Mouse (Mus musculus): Measurements from ENCODE around the gene Cox6b2. TPM values are rescaled to one million over a fixed set of nuclear protein-coding genes. Genes with fewer than 3 reads are reported as not detected.

The Cox6b2 gene
- polyA plus RNA-seq, 1 experiment: 319 TPM

- Histone ChIP-seq H3K27me3 (ENCODE audit: control insufficient read depth, insufficient read depth, low read length, poor library complexity, severe bottlenecking) (no peaks in the 10 kb centered on the region), H3K9ac (ENCODE audit: low read depth, poor library complexity, severe bottlenecking) (peak overlapping the region; percentile 91; the same call in 1 of the 2 replicates), H3K4me3 (ENCODE audit: low read depth, low read length) (no peak overlapping the region), H3K9me3 (replicated peaks; ENCODE audit: control insufficient read depth, insufficient read depth, low read length, poor library complexity, severe bottlenecking) (no peaks in the 10 kb centered on the region), H3K36me3 (ENCODE audit: control insufficient read depth, insufficient read depth, low read length, poor library complexity, severe bottlenecking) (peaks cover 16% of the 10 kb centered on the region), H3K27ac (ENCODE audit: insufficient read depth, low read length) (peak overlapping the region; percentile 36; the same call in 1 of the 2 replicates), H3K4me1 (ENCODE audit: control insufficient read depth, insufficient read depth, low read length) (no peaks in the 10 kb centered on the region)
- no peak for TF ChIP-seq EP300 (IDR thresholded peaks at IDR 0.05; ENCODE audit: insufficient read depth, low read depth, low read length)
- no peak for TF ChIP-seq POLR2A (IDR thresholded peaks at IDR 0.05; ENCODE audit: insufficient read depth, low read length)
- TF ChIP-seq CTCF (IDR thresholded peaks at IDR 0.05; ENCODE audit: low read depth, low read length): no peak
Observed at GRCm38 (mm10) chr7:4741672-4742481, 11.0 kb downstream of the Cox6b2 start.

- Histone ChIP-seq H3K9me3 (replicated peaks; ENCODE audit: control insufficient read depth, insufficient read depth, low read length, poor library complexity, severe bottlenecking) (no peaks in the 10 kb centered on the region), H3K9ac (ENCODE audit: low read depth, poor library complexity, severe bottlenecking) (peak overlapping the region; percentile 91), H3K4me3 (ENCODE audit: low read depth, low read length) (peak overlapping the region; percentile 98), H3K27me3 (ENCODE audit: control insufficient read depth, insufficient read depth, low read length, poor library complexity, severe bottlenecking) (no peaks in the 10 kb centered on the region), H3K4me1 (ENCODE audit: control insufficient read depth, insufficient read depth, low read length) (no peaks in the 10 kb centered on the region), H3K36me3 (ENCODE audit: control insufficient read depth, insufficient read depth, low read length, poor library complexity, severe bottlenecking) (peaks cover 16% of the 10 kb centered on the region), H3K27ac (ENCODE audit: insufficient read depth, low read length) (peak overlapping the region; percentile 59; the same call in 1 of the 2 replicates)
- no peak for TF ChIP-seq CTCF (IDR thresholded peaks at IDR 0.05; ENCODE audit: low read depth, low read length)
- TF ChIP-seq EP300 (IDR thresholded peaks at IDR 0.05; ENCODE audit: insufficient read depth, low read depth, low read length): 0 out of 2 replicates have a peak, but pooled peaks have one; percentile 21
- no peak for TF ChIP-seq POLR2A (IDR thresholded peaks at IDR 0.05; ENCODE audit: insufficient read depth, low read length)
Observed at GRCm38 (mm10) chr7:4741151-4741550, 11.7 kb downstream of the Cox6b2 start.

- peak overlapping the region; percentile 59 for H3K27ac ChIP-seq (ENCODE audit: insufficient read depth, low read length)
- H3K9ac ChIP-seq (ENCODE audit: low read depth, poor library complexity, severe bottlenecking): peak overlapping the region; percentile 91
- no peaks in the 10 kb centered on the region for H3K27me3 ChIP-seq (ENCODE audit: control insufficient read depth, insufficient read depth, low read length, poor library complexity, severe bottlenecking)
- no peaks in the 10 kb centered on the region for H3K9me3 ChIP-seq (replicated peaks; ENCODE audit: control insufficient read depth, insufficient read depth, low read length, poor library complexity, severe bottlenecking)
- H3K4me1 ChIP-seq (ENCODE audit: control insufficient read depth, insufficient read depth, low read length): no peaks in the 10 kb centered on the region
- H3K4me3 ChIP-seq (ENCODE audit: low read depth, low read length): peak overlapping the region; percentile 98
- peaks cover 16% of the 10 kb centered on the region for H3K36me3 ChIP-seq (ENCODE audit: control insufficient read depth, insufficient read depth, low read length, poor library complexity, severe bottlenecking)
- no peak for TF ChIP-seq EP300 (IDR thresholded peaks at IDR 0.05; ENCODE audit: insufficient read depth, low read depth, low read length)
- no peak for TF ChIP-seq POLR2A (IDR thresholded peaks at IDR 0.05; ENCODE audit: insufficient read depth, low read length)
- no peak for TF ChIP-seq CTCF (IDR thresholded peaks at IDR 0.05; ENCODE audit: low read depth, low read length)
Observed at GRCm38 (mm10) chr7:4740309-4740727, 12.6 kb downstream of the Cox6b2 start.

- H3K4me3 ChIP-seq (ENCODE audit: low read depth, low read length): peak within 1 kb of the TSS; percentile 98
- no peaks in the 10 kb centered on the region for H3K9me3 ChIP-seq (replicated peaks; ENCODE audit: control insufficient read depth, insufficient read depth, low read length, poor library complexity, severe bottlenecking)
- H3K9ac ChIP-seq (ENCODE audit: low read depth, poor library complexity, severe bottlenecking): peak within 1 kb of the TSS; percentile 91
- H3K27ac ChIP-seq (ENCODE audit: insufficient read depth, low read length): peak within 1 kb of the TSS; percentile 59
- no peaks in the 10 kb centered on the region for H3K27me3 ChIP-seq (ENCODE audit: control insufficient read depth, insufficient read depth, low read length, poor library complexity, severe bottlenecking)
- H3K4me1 ChIP-seq (ENCODE audit: control insufficient read depth, insufficient read depth, low read length): no peaks in the 10 kb centered on the region
- TF ChIP-seq CTCF (IDR thresholded peaks at IDR 0.05; ENCODE audit: low read depth, low read length): no peak
- TF ChIP-seq POLR2A (IDR thresholded peaks at IDR 0.05; ENCODE audit: insufficient read depth, low read length): peak; percentile 63
- H3K36me3 ChIP-seq (ENCODE audit: control insufficient read depth, insufficient read depth, low read length, poor library complexity, severe bottlenecking): peaks cover 16% of the 10 kb centered on the region
Observed at GRCm38 (mm10) chr7:4739544-4740275, 13.2 kb downstream of the Cox6b2 start, which contains the start of gene Kmt5c. Gene Kmt5c (plus strand): TSS chr7:4740115.

GRCm38 (mm10) chr7:4739041-4739543 is 13.8 kb downstream of the Cox6b2 start:
- H3K4me3 ChIP-seq (ENCODE audit: low read depth, low read length): peak overlapping the region; percentile 50
- peaks cover 12% of the 10 kb centered on the region; the same call in 1 of the 2 replicates for H3K36me3 ChIP-seq (ENCODE audit: control insufficient read depth, insufficient read depth, low read length, poor library complexity, severe bottlenecking)
- H3K27ac ChIP-seq (ENCODE audit: insufficient read depth, low read length): peak overlapping the region; percentile 33
- no peaks in the 10 kb centered on the region for H3K9me3 ChIP-seq (replicated peaks; ENCODE audit: control insufficient read depth, insufficient read depth, low read length, poor library complexity, severe bottlenecking)
- H3K9ac ChIP-seq (ENCODE audit: low read depth, poor library complexity, severe bottlenecking): 0 out of 2 replicates have a peak overlapping the region, but pooled peaks have one; percentile 33
- TF ChIP-seq EP300 (IDR thresholded peaks at IDR 0.05; ENCODE audit: insufficient read depth, low read depth, low read length) (no peak), POLR2A (IDR thresholded peaks at IDR 0.05; ENCODE audit: insufficient read depth, low read length) (no peak), CTCF (IDR thresholded peaks at IDR 0.05; ENCODE audit: low read depth, low read length) (no peak)
- H3K4me1 ChIP-seq (ENCODE audit: control insufficient read depth, insufficient read depth, low read length): no peaks in the 10 kb centered on the region
- H3K27me3 ChIP-seq (ENCODE audit: control insufficient read depth, insufficient read depth, low read length, poor library complexity, severe bottlenecking): no peaks in the 10 kb centered on the region

Data from ES-Bruce4 (cell line).